Mouse (Mus musculus) large intestine, adult 2 months (tissue): ENCODE data around the gene Rreb1. TPM values are rescaled to one million over a fixed set of nuclear protein-coding genes. Genes with fewer than 3 reads are reported as not detected.
"Not testable (repeated sequence)": the region's sequence is repeated elsewhere in the genome, so short reads cannot be mapped to it uniquely, and the experiment has no call there.

Experiments
- DNase-seq: peaks from one replicate; pipeline ENCODE4 v3.0.0-alpha.2; 2012; ENCODE audit warnings: low read depth, low spot score
- WGBS: fragments of 180-500 bp; shearing (Covaris S2); methylation state at CpG from one replicate; pipeline ENCODE4 v1.1.7; 2018; 5-methylcytosine and 5-hydroxymethylcytosine counted together
- polyA plus RNA-seq: library from polyadenylated mRNA; depleted of rRNA; stranded (reverse); fragments of >200 nt; gene quantifications from 2 replicates; pipeline ENCODE4 v1.2.3, GENCODE M21; 2012

The Rreb1 gene
- polyA plus RNA-seq, 1 experiment: 10.4 TPM

- DNase-seq: no peak
- 8% methylated on average over 27 of the region's 27 CpGs for WGBS
Observed at GRCm38 (mm10) chr13:37824956-37825645, 46.9 kb downstream of the Rreb1 start.

GRCm38 (mm10) chr13:37825646-37826280, 47.6 kb downstream of the Rreb1 start:
- under 1% methylated on average over 43 of the region's 43 CpGs for WGBS
- DNase-seq: no peak

- DNase-seq: no peak
- WGBS: under 1% methylated on average over 62 of the region's 65 CpGs
Observed at GRCm38 (mm10) chr13:37826281-37826993, 48.2 kb downstream of the Rreb1 start.

- no peak for DNase-seq
- under 1% methylated on average over 33 of the region's 36 CpGs for WGBS
Observed at GRCm38 (mm10) chr13:37826994-37827262, 48.7 kb downstream of the Rreb1 start.

GRCm38 (mm10) chr13:37827263-37827995, 49.2 kb downstream of the Rreb1 start:
- DNase-seq: no peak
- under 1% methylated on average over 68 of the region's 69 CpGs for WGBS

- no peak for DNase-seq
- 17% methylated on average over 13 of the region's 13 CpGs for WGBS
Observed at GRCm38 (mm10) chr13:37827996-37828579, 49.9 kb downstream of the Rreb1 start.

GRCm38 (mm10) chr13:37828928-37829327, 50.7 kb downstream of the Rreb1 start:
- DNase-seq: no peak
- 50% methylated on average over 6 of the region's 6 CpGs for WGBS

GRCm38 (mm10) chr13:37830256-37830655, 52.1 kb downstream of the Rreb1 start:
- 70% methylated on average over 2 of the region's 2 CpGs for WGBS
- DNase-seq: no peak

- WGBS: 20% methylated on average over 4 of the region's 4 CpGs
- no peak for DNase-seq
Observed at GRCm38 (mm10) chr13:37830874-37831311, 52.7 kb downstream of the Rreb1 start.

GRCm38 (mm10) chr13:37832481-37832880, 54.3 kb downstream of the Rreb1 start:
- DNase-seq: no peak
- WGBS: 24% methylated on average over 5 of the region's 5 CpGs

- no peak for DNase-seq
- WGBS: 15% methylated on average over 8 of the region's 8 CpGs
Observed at GRCm38 (mm10) chr13:37833500-37833899, 55.3 kb downstream of the Rreb1 start.

GRCm38 (mm10) chr13:37835296-37835695, 57.1 kb downstream of the Rreb1 start:
- 75% methylated on average over 1 of the region's 1 CpGs for WGBS
- no peak for DNase-seq

GRCm38 (mm10) chr13:37835811-37836210, 57.6 kb downstream of the Rreb1 start:
- WGBS: 82% methylated on average over 9 of the region's 9 CpGs
- not testable (repeated sequence) for DNase-seq

- 70% methylated on average over 3 of the region's 3 CpGs for WGBS
- no peak for DNase-seq
Observed at GRCm38 (mm10) chr13:37837372-37837771, 59.2 kb downstream of the Rreb1 start.

- 86% methylated on average over 18 of the region's 18 CpGs for WGBS
- no peak for DNase-seq
Observed at GRCm38 (mm10) chr13:37838260-37839183, 60.3 kb downstream of the Rreb1 start.

GRCm38 (mm10) chr13:37843241-37843640, 65.0 kb downstream of the Rreb1 start:
- WGBS: 73% methylated on average over 7 of the region's 7 CpGs
- no peak for DNase-seq

GRCm38 (mm10) chr13:37843844-37844243, 65.6 kb downstream of the Rreb1 start:
- WGBS: 76% methylated on average over 10 of the region's 10 CpGs
- DNase-seq: no peak

GRCm38 (mm10) chr13:37845156-37845555, 67.0 kb downstream of the Rreb1 start:
- DNase-seq: no peak
- WGBS: 57% methylated on average over 3 of the region's 3 CpGs

GRCm38 (mm10) chr13:37845641-37846040, 67.4 kb downstream of the Rreb1 start:
- no peak for DNase-seq

More at GRCm38 (mm10) chr13:37845641-37846040, 67.4 kb downstream of the Rreb1 start:
- 67% methylated on average over 7 of the region's 7 CpGs for WGBS
